Mouse (Mus musculus) liver, adult 2 months (tissue): ENCODE measurements at regions not wholly inside any gene's neighbourhood (a gene's known extent, or its start where the extent isn't known, plus 50 kb on each side); places are given as distances from the start of the nearest gene placed in this dataset.

Experiments used
- CTCF ChIP-seq: fragments of 200-500 bp; IDR thresholded peaks from 2 replicates; pipeline ENCODE4 v1.5.1; 2011; ENCODE audit warnings: low read depth, low read length, control low read depth
- POLR2A ChIP-seq: fragments of 200-500 bp; IDR thresholded peaks from 2 replicates; pipeline ENCODE4 v1.6.1; 2011; ENCODE audit warnings: low read length, control low read depth; ENCODE audit not compliant: insufficient read depth; ENCODE audit errors: extremely low read depth

DNA sequence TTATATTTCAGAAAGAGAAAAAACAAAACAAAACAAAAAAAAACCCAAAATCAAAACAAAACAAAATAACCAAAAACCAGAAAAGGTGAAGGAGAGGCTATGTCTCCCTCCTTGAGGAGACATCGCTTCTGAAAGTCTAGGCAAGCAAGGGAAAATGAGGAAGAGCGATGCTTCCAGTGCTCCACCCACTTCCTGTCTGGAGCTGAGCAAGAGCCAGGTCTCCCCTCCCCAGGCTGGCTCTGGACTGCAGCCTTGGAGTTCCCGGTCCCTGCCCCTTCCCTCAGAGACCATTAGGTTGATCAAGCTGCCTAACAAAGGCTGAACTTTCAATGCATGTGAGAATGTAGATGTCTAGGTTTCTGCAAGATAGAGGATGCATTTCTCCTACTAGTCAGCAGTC is 173.3 kb downstream of the Fam43a start:
- no peak for TF ChIP-seq CTCF
- TF ChIP-seq POLR2A, result no peak
